Mouse (Mus musculus) left cerebral cortex, adult 2 months (tissue): ENCODE measurements at regions not wholly inside any gene's neighbourhood (a gene's known extent, or its start where the extent isn't known, plus 50 kb on each side); places are given as distances from the start of the nearest gene placed in this dataset.

Experiments used
- DNase-seq, 2 experiments: peaks; one replicate each; pipeline ENCODE4 v3.0.0; 2021 to 2022; ENCODE audit warnings: low spot score in 2 of 2, mixed read lengths in 1 of 2; ENCODE audit errors: extremely low spot score in 1 of 2
- H3K27ac ChIP-seq: fragments of 200-600 bp; 2 replicates; pipeline ENCODE4 v1.8.1; 2022
- H3K4me3 ChIP-seq: fragments of 200-600 bp; 2 replicates; pipeline ENCODE4 v1.8.1; 2022
- CTCF ChIP-seq: fragments of 200-600 bp; IDR thresholded peaks from 2 replicates; pipeline ENCODE4 v1.8.1; 2022; ENCODE audit warnings: antibody characterized with exemption, mild to moderate bottlenecking, moderate library complexity
- intact Hi-C: fragments of 180-260 bp; cut with DNase I; formaldehyde crosslinking; loops from one replicate; pipeline ENCODE4 v1.15.1; 2025

DNA sequence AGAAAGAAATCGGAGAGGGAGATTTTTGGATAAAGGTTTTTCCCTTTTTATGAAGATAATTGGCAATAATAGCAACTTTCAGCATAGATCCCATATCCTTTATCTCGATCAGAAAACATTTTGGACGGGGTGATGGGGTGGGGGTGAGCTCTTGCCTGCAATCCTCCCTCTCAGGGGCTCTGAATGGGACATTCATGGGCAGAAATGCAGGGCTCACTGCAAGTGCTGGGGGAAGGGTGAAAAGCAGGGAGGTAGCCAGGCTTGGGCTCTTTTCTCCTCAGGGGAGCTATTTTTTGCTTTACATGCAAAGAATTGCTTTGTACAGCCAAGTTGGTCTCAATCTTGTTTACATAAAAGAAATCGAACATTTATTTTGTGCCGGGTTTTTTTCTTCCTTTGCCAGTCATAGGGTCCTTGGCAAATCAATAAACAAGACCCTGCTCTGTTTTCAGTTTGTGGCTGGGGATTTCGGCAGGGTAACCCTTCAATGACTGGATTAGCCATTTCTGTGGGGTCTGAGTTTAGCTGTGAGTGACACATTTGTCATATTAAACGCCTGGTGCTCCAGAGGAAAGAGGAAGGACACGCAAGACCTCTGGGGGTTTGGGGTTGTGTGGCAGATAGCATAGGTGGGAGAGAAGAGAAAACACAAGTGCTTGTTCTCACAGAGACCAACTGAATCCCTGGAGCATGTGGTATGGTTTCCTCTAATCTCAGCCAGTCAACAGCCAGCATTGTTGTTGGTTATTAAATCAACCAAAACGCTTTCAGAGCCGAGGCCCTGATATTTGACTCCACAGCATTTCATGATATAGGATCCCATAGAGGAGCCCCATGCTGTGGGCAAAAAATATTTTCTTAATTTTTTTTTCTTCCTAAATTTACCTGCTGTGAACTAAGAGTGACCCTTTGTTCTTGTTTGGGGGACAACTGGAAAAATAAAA is 96.8 kb upstream of the Bmper start:
- TF ChIP-seq CTCF: no peak
- no peak for DNase-seq
- intact Hi-C loops: no loop called here
- H3K4me3 ChIP-seq: no peak overlapping the region
- no peak overlapping the region for H3K27ac ChIP-seq

DNA sequence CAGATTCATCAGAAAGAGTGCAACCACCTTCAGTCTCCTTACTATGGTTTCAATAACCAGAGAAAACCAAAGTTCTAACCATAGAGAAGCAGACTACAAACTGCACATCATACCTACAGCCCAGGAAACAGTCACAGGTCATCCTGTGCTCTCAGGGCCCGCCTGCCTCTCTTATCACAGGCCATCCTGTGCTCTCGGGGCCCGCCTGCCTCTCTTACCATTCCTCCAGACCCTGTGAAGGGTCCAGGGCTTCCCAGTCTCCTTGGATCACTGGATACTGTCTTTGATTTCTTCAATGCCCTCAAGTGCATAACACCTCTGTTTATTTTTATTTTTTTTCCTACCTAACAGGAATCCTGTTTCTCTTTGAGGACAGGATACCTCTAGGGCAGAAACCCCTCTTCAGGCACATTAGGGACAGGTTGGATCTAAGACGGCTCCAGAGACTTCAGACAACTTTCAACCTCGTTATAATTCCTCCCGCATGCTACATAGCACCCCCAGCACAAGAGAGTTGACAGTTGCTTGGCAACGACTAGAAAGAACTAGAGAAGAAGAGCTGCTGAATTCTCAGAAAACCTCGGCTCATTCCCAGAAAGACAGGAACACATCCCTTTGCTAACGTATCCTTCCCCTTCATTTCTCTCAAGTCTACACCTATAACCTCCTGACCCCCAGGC is 95.4 kb upstream of the Bmper start:
- Histone ChIP-seq H3K27ac (peak overlapping the region; percentile 3; the same call in 1 of the 2 replicates), H3K4me3 (no peak overlapping the region)
- TF ChIP-seq CTCF: no peak
- intact Hi-C loops: no loop called here
- DNase-seq: peak in 1 of 2 experiments; percentile 13

DNA sequence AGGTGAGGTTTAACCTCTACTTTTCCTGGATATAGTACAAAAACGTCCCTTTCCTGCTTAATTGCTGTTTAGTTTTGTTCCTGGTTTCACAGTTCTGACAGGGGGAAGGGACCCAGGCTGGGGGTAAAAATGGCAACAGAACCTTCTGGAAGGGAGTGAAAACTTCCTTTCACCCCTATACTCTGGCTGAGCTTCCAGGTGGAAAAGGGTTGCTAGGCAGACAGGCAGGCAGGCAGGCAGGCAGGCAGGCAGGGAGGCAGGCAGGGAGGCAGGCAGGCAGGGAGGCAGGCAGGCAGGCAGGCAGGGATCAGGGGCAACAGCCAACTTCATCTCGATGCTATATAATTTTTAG is 94.9 kb upstream of the Bmper start:
- TF ChIP-seq CTCF: no peak
- Histone ChIP-seq H3K27ac (no peak overlapping the region; the same call in 1 of the 2 replicates), H3K4me3 (no peak overlapping the region)
- no peak for DNase-seq
- intact Hi-C loops: no loop called here

DNA sequence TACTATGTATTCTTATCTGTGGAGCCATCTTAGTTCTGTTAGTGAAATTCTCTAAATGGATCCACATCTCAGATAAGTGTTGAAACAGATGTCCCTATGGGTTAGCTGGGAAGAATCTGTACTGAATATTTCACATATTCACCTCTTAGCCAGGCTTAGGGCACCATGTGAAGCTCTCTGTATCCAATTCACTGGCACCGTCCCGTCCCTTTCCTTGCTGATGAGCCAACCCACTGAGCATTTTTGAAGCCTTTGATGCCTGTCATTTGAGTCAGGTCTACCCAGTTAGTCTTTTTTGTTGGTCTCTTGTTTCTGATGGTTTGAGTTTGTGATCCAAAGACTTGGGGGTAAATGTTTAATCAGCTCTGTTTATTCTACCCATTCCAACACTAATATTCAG is 88.9 kb upstream of the Bmper start:
- no peak for DNase-seq
- no peak overlapping the region for H3K4me3 ChIP-seq
- no peak overlapping the region for H3K27ac ChIP-seq
- intact Hi-C loops: no loop called here
- TF ChIP-seq CTCF: no peak

DNA sequence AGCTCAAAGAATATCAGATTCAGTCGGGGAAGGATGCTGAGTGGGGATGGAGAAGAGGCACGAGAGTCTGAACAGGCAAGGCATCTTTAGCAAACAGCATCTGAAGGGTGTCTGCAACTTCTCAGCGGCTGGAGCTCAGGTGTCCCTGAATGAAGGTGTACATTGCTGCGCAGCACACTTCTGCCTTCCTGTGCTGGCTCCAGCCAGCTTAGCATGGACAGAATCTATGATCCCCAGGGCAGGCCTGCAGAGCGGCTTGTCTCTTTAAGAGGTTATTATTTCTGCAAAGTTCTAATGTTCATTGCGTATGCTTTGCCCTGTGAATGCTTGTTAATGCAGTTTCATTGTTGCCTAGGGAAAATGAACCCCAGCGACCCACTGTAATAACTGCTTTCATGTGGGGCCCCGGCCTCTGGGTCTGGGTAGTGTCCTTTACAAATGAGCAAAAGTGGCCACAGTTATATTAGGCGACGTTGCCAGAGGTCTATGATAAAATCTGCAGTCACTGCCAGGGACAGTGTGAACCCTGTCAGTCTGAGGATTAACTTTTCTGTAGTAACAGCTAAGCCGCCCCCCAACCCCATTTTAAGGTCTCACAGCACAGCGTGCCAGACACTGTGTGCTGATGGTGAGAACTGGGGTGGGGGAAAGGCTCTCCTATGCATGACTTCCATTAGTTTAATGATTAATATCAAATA is 88.3 kb upstream of the Bmper start:
- no peak for TF ChIP-seq CTCF
- Histone ChIP-seq H3K4me3 (no peak overlapping the region), H3K27ac (no peak overlapping the region)
- DNase-seq: no peak
- intact Hi-C loops: no loop called here

DNA sequence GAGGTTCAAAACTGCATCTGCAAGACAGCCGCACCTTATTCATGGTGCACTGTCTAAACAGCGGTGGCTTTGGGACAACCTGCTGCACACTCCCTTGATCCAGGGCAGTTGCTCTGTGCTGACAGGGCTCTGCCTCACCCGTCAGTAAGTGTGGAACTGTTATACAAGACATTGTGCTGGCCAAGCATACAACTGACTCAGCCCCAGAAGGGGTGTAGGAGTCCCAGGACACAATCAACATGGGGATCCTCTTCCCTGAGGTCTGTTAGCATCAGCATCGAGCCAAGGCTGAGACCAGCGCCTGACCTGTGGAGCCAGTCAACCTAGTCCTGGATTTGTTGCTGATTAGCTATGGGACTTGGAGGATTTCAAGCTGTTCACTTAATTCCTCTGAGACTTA is 86.4 kb upstream of the Bmper start:
- no peak for DNase-seq
- Histone ChIP-seq H3K4me3 (no peak overlapping the region), H3K27ac (no peak overlapping the region)
- no peak for TF ChIP-seq CTCF
- intact Hi-C loops: no loop called here

DNA sequence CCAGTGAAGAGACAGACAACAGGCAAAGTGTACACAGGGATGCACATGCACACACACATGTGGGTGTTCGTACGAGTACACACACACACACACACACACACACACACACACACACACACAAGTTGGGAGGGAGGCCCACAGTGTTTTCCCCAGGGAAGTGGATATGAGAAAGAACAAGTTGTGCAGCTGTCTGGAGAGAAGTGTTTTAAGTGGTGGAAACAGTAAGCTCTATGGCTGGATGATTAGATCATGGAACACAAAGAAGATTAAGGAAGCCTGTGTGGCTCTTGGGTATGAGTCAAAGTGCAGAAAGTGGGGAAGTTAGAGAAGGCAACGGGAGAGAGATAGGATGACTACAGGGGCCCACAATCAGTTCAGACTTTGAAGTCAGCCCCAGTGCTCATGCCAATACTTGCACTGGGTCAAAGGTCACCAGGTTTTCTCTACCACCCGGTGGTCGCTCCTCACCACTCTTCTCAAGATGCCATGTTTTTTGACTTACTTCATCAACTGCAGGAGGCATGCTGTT is 85.1 kb upstream of the Bmper start:
- DNase-seq: no peak
- no peak overlapping the region for H3K4me3 ChIP-seq
- TF ChIP-seq CTCF: no peak
- no peak overlapping the region for H3K27ac ChIP-seq
- intact Hi-C loops: no loop called here

DNA sequence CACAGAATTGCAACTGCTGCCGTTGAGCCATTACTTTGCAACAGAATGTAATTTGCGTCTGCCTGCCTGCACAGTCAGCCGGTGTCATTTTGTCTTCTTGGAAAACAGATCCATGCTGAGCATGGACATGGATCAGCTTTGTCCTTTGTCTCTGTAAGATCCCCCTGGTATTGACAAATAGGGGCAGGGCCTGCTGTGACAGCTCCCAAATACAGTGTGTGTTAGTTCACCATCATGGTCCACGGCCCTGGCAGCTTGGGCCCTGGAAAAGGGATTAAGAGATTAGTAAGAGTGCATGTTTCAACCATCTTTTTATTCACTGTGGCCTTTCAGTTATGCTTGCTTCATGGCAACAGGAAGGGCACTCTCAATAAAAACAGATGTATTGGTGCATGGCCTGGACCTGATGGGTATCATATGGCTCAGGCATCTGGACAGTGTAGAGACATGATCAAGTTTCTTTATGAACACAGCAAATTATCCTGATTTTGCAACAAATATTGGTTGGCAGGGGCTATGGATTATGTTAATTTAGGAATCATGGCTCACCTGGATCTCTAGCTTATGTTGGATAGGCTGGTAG is 83.2 kb upstream of the Bmper start:
- DNase-seq: no peak
- H3K27ac ChIP-seq: no peak overlapping the region
- H3K4me3 ChIP-seq: no peak overlapping the region
- intact Hi-C loops: no loop called here
- TF ChIP-seq CTCF: no peak

DNA sequence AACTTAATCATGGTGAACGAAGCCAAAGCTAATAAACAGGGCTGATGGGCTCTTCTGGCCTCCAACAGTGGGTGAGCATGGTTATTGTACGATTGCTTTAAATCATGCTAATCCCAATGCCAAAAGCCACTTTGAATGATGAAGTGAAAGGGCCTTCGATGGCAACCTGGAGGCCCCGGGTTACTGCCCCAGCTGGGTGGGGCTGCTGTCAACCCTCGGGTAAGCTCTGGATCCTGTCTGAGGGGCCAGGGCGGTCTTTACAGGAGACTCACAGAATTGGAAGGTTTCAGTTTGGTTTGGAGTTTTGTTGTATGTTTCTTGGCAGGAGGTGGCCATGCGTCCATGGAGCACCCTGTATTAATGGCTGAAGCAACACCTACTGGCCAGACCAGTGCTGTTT is 78.6 kb upstream of the Bmper start:
- H3K27ac ChIP-seq: no peak overlapping the region
- no peak for TF ChIP-seq CTCF
- intact Hi-C loops: no loop called here
- no peak overlapping the region for H3K4me3 ChIP-seq
- DNase-seq: no peak

DNA sequence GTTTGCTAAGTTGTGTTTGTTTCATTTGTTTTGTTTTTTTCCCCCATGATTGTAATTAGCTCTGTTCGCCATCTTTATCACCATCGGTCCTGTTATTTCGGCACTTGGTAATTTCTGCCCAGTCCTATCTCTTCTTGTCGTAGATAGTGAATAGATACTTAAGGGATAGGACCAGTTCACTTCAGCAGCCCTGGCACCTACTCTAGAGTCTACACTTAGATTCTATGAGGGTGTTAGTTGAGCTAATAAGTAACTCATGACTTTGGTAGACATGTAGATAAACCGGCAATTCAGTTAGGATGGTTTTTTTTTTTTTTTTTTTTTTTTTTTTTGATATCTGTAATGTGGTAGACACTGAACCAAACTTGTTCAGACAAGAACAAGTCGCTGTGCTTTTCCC is 72.5 kb upstream of the Bmper start:
- TF ChIP-seq CTCF: no peak
- intact Hi-C loops: no loop called here
- no peak for DNase-seq
- no peak overlapping the region for H3K4me3 ChIP-seq
- H3K27ac ChIP-seq: no peak overlapping the region

DNA sequence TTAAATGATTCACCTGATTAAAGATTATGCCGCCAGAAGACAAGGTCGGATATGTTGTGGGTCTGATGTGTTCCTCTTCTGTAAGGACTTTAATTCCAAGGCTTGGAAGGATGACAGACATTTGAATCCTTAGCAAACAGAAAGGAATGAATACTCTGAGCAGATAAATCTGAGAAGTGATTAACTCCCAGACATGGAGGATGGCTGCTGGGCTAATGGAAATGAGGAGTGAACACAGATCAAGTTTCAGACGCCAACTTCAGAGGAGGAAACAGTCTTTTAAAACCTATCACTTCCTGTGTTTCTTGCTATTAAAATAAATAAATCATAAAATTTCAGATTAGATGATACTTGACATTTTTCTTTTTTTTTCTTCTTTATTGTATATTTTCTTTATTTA is 72.0 kb upstream of the Bmper start:
- Histone ChIP-seq H3K27ac (no peak overlapping the region), H3K4me3 (no peak overlapping the region)
- no peak for DNase-seq
- TF ChIP-seq CTCF: no peak
- intact Hi-C loops: no loop called here
